In the genomic region with DNA sequence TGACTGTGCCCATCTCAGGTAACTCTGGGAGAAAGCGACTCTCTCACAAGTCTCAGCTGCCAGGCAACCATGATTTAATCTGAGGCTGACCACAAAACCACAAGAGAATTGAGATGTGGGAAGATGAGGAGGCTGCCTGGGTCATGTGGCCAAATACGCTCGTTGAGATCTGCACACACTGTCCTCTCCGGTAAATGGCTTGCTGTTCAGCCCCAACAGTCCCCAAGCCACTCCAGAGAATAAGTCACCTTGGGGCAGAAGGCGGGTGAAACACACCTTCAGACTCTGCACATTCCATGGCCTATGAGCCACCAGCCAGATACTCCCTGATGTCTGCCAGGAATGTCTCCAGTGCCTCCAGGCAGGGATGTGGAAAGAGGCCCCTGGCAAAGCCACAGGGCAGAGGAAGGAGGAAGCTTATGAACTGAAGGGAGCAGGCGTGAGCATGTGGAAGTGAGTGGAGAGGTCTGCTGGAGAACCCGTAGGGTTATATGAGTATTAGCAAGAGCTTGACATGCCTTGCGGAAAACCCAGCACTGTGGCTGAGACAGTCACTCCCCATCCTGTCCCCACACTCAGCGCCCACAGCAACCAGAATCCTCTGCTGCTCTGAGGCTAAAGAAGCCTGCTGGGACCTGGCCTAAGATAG, we compare ENCODE assay signal across 8 mouse cellular contexts.
DNase-seq lines count a peak whose midpoint lies in the region; ATAC-seq and TF ChIP-seq lines count a peak whose summit lies in the region.

No protein-coding gene starts in this region.

- 65% methylated on average over 9 of the region's 9 CpGs for WGBS in forebrain, embryonic 16.5 days
- 57% methylated on average over 9 of the region's 9 CpGs for WGBS in kidney, embryonic 16.5 days

- no peak for TF ChIP-seq CTCF in ES-Bruce4 (IDR thresholded peaks at IDR 0.05; ENCODE audit: low read depth, low read length)

- no peak for ATAC-seq in forebrain, embryonic 16.5 days
- peak; percentile 14; the same call in 1 of the 2 replicates for ATAC-seq in kidney, embryonic 16.5 days (ENCODE audit: low FRiP score, low TSS enrichment)
- peak; percentile 27 for ATAC-seq in megakaryocyte, adult 5-6 weeks (ENCODE audit: poor library complexity, severe bottlenecking)

- peak overlapping the region; percentile 99 for H3K27ac ChIP-seq in ES-Bruce4 (ENCODE audit: insufficient read depth, low read length)
- peak overlapping the region; percentile 62 for H3K27ac ChIP-seq in forebrain, embryonic 16.5 days (ENCODE audit: low read length)
- peak overlapping the region; percentile 86 for H3K27ac ChIP-seq in kidney, embryonic 16.5 days (ENCODE audit: low read length)

- TF ChIP-seq POLR2A in ES-Bruce4 (IDR thresholded peaks at IDR 0.05; ENCODE audit: insufficient read depth, low read length), result no peak

- H3K9ac ChIP-seq in ES-Bruce4 (ENCODE audit: low read depth, poor library complexity, severe bottlenecking), result peak overlapping the region; percentile 85
- H3K9ac ChIP-seq in forebrain, embryonic 16.5 days (replicated peaks; ENCODE audit: low read depth, low read length), result peak overlapping the region; percentile 47
- peak overlapping the region; percentile 50 for H3K9ac ChIP-seq in kidney, embryonic 16.5 days (replicated peaks; ENCODE audit: low read length)

- H3K4me3 ChIP-seq in ES-Bruce4 (ENCODE audit: low read depth, low read length), result peak overlapping the region; percentile 76
- peak overlapping the region; percentile 28 for H3K4me3 ChIP-seq in forebrain, embryonic 16.5 days (replicated peaks; ENCODE audit: low read length)
- H3K4me3 ChIP-seq in kidney, embryonic 16.5 days (ENCODE audit: low read length), result peak overlapping the region; percentile 34

- peak overlapping the region; percentile 16 for H3K4me2 ChIP-seq in forebrain, embryonic 16.5 days (ENCODE audit: low read length)
- peak overlapping the region; percentile 34 for H3K4me2 ChIP-seq in kidney, embryonic 16.5 days (replicated peaks; ENCODE audit: low read depth, low read length)

- no peaks in the 10 kb centered on the region for H3K9me3 ChIP-seq in ES-Bruce4 (replicated peaks; ENCODE audit: control insufficient read depth, insufficient read depth, low read length, poor library complexity, severe bottlenecking)
- H3K9me3 ChIP-seq in forebrain, embryonic 16.5 days (ENCODE audit: control insufficient read depth, low read length), result no peaks in the 10 kb centered on the region
- H3K9me3 ChIP-seq in kidney, embryonic 16.5 days (ENCODE audit: low read length), result no peaks in the 10 kb centered on the region

- DNase-seq in 3T3-L1 (ENCODE audit: low read depth, low spot score), result peak; percentile 97
- peak; percentile 34 for DNase-seq in thymus, postnatal 4 days
- no peak for DNase-seq in layer of hippocampus, adult 8-10 months (ENCODE audit: low spot score in 2 of 2)
- DNase-seq in c-Kit-positive CD71-positive TER-119-positive erythroid progenitor cells, embryonic 14.5 days (ENCODE audit: low spot score), result no peak

- peaks cover 2% of the 10 kb centered on the region for H3K4me1 ChIP-seq in ES-Bruce4 (ENCODE audit: control insufficient read depth, insufficient read depth, low read length)
- H3K4me1 ChIP-seq in forebrain, embryonic 16.5 days (replicated peaks; ENCODE audit: control insufficient read depth, insufficient read depth, low read length), result peaks cover 25% of the 10 kb centered on the region
- peaks cover 6% of the 10 kb centered on the region; the same call in 1 of the 2 replicates for H3K4me1 ChIP-seq in kidney, embryonic 16.5 days (ENCODE audit: insufficient read depth, low read length)

- TF ChIP-seq EP300 in ES-Bruce4 (IDR thresholded peaks at IDR 0.05; ENCODE audit: insufficient read depth, low read depth, low read length), result no peak

- no peaks in the 10 kb centered on the region for H3K27me3 ChIP-seq in ES-Bruce4 (ENCODE audit: control insufficient read depth, insufficient read depth, low read length, poor library complexity, severe bottlenecking)
- no peaks in the 10 kb centered on the region for H3K27me3 ChIP-seq in forebrain, embryonic 16.5 days (replicated peaks; ENCODE audit: control insufficient read depth, insufficient read depth, low read length)
- H3K27me3 ChIP-seq in kidney, embryonic 16.5 days (ENCODE audit: insufficient read depth, low read length), result no peaks in the 10 kb centered on the region

- no peaks in the 10 kb centered on the region for H3K36me3 ChIP-seq in ES-Bruce4 (ENCODE audit: control insufficient read depth, insufficient read depth, low read length, poor library complexity, severe bottlenecking)
- H3K36me3 ChIP-seq in forebrain, embryonic 16.5 days (ENCODE audit: control insufficient read depth, insufficient read depth), result no peaks in the 10 kb centered on the region
- no peaks in the 10 kb centered on the region for H3K36me3 ChIP-seq in kidney, embryonic 16.5 days (ENCODE audit: insufficient read depth, low read length)

Comparison
In these comparisons a context has a peak if more than half of its experiments do, and no peak if none do; other contexts are left out.
1. DNase-seq: peak in 3T3-L1 (single experiment) and thymus, postnatal 4 days (single experiment); none in layer of hippocampus, adult 8-10 months (0 of 2) and c-Kit-positive CD71-positive TER-119-positive erythroid progenitor cells, embryonic 14.5 days (single experiment).
2. Peak in every context shown above with its lines, with median percentiles within 50 percentile points of each other: H3K27ac ChIP-seq, H3K4me3 ChIP-seq and H3K9ac ChIP-seq.